Mouse (Mus musculus) neural tube, embryonic 12.5 days (tissue): ENCODE measurements around the gene Jagn1. TPM values are rescaled to one million over a fixed set of nuclear protein-coding genes. Genes with fewer than 3 reads are reported as not detected.

Source experiments
- microRNA-seq: library from miRNA; unstranded; fragments of <30 nt; microRNA quantifications from one replicate; pipeline ENCODE4, GENCODE M21; 2017
- polyA plus RNA-seq: library from polyadenylated mRNA; unstranded; fragments of >200 nt; fragmentation: Nextera tagmentation; extraction: Ambion mirVana; gene quantifications from 2 replicates; pipeline ENCODE4 v1.2.1, GENCODE M21; 2016

The Jagn1 gene
- polyA plus RNA-seq, 1 experiment from 2014 or later = 78.0 TPM

Small RNA genes within 50 kb of the gene (microRNA-seq; reads per million reads assigned to microRNA genes)
- not detected for gene Gm24387

Other genes starting within 250 kb of the Jagn1 start
- 40.8 and 42.7 TPM in 2 replicates for gene Lhfpl4, start 247.2 kb upstream of the Jagn1 start, polyA plus RNA-seq
- gene Mtmr14, start 204.7 kb upstream of the Jagn1 start, polyA plus RNA-seq = 46.0 and 48.6 TPM in 2 replicates
- gene Cpne9, start 160.3 kb upstream of the Jagn1 start, polyA plus RNA-seq = 0.55 and 0.56 TPM in 2 replicates
- gene Brpf1, start 135.4 kb upstream of the Jagn1 start, polyA plus RNA-seq = 24.9 and 29.9 TPM in 2 replicates
- gene Ogg1, start 115.6 kb upstream of the Jagn1 start, polyA plus RNA-seq = 12.6 and 14.3 TPM in 2 replicates
- 61.9 and 63.6 TPM in 2 replicates for gene Camk1, start 98.6 kb upstream of the Jagn1 start, polyA plus RNA-seq
- gene Tada3, start 64.7 kb upstream of the Jagn1 start, polyA plus RNA-seq = 62.4 and 64.4 TPM in 2 replicates
- 352 and 393 TPM in 2 replicates for gene Arpc4, start 64.5 kb upstream of the Jagn1 start, polyA plus RNA-seq
- 5.6 and 7.1 TPM in 2 replicates for gene Ttll3, start 53.3 kb upstream of the Jagn1 start, polyA plus RNA-seq
- gene Rpusd3, start 23.2 kb upstream of the Jagn1 start, polyA plus RNA-seq = 18.7 and 29.3 TPM in 2 replicates
- not detected in 2 replicates for gene Cidec, start 6.8 kb upstream of the Jagn1 start, polyA plus RNA-seq
- 0.73 and 1.6 TPM in 2 replicates for gene Il17re, start 15.9 kb downstream of the Jagn1 start, polyA plus RNA-seq
- gene Il17rc, start 28.9 kb downstream of the Jagn1 start, polyA plus RNA-seq = 2.4 and 3.0 TPM in 2 replicates
- 58.0 and 62.5 TPM in 2 replicates for gene Creld1, start 40.7 kb downstream of the Jagn1 start, polyA plus RNA-seq
- 2.6 TPM in 2 replicates for gene Prrt3, start 59.4 kb downstream of the Jagn1 start, polyA plus RNA-seq
- gene Emc3, start 89.1 kb downstream of the Jagn1 start, polyA plus RNA-seq = 90.2 and 91.2 TPM in 2 replicates
- 8.3 and 8.4 TPM in 2 replicates for gene Fancd2, start 89.1 kb downstream of the Jagn1 start, polyA plus RNA-seq
- 0.19 TPM in 1 of 2 replicates, not detected in the other for gene Fancd2os, start 158.1 kb downstream of the Jagn1 start, polyA plus RNA-seq
- gene Brk1, start 162.2 kb downstream of the Jagn1 start, polyA plus RNA-seq = 206 and 219 TPM in 2 replicates
- gene Vhl, start 181.4 kb downstream of the Jagn1 start, polyA plus RNA-seq = 64.8 and 65.3 TPM in 2 replicates
- gene Irak2, start 195.9 kb downstream of the Jagn1 start, polyA plus RNA-seq = 3.1 and 4.1 TPM in 2 replicates